Mouse (Mus musculus) cerebellum, adult 8-10 months (tissue): ENCODE data around the gene Grcc10.

Source experiments
- DNase-seq: peaks from one replicate; pipeline ENCODE4 v3.0.0; 2022

Gene Grcc10

GRCm38 (mm10) chr6:124729850-124730705, 11.1 kb downstream of the Grcc10 start:
- DNase-seq = no peak

- DNase-seq = no peak
These were observed 12.6 kb downstream of the Grcc10 start for GRCm38 (mm10) chr6:124728621-124729020.

- DNase-seq = no peak
These were observed 16.7 kb downstream of the Grcc10 start for GRCm38 (mm10) chr6:124724472-124724871.

- DNase-seq = no peak
These were observed 17.6 kb downstream of the Grcc10 start for GRCm38 (mm10) chr6:124723541-124723940.

GRCm38 (mm10) chr6:124722876-124723473, 18.2 kb downstream of the Grcc10 start:
- DNase-seq = no peak

GRCm38 (mm10) chr6:124720904-124721303, 20.3 kb downstream of the Grcc10 start:
- DNase-seq = no peak

DNA sequence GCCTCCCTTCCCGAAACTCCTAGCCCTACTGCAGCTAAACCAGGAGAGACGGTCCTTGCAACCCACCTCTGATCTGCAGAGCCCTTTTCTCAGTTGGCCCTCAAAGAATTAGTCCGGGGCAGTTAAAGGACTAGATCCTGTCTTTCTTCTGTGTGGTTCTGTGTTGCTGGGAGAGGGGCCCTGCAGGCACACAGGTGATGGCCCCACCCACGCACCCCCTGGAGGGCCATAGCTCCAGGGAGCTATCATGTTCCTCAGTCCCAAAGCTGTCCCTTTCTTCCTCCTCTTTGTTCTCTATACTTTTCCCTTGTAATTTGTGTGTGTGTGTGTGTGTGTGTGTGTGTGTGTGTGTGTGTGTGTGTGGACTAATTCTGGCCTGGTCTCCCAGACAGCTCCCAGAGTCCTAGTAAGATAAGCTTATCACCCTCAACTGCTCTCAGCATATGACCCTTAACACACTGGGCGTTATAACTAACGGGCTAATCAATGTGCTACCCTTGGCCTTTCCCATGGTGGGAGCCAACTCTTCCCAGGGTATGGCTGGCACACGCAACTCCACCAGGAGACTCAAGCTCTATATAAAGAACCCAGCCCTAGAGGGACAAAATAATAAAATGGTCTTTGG, 21.7 kb downstream of the Grcc10 start:
- DNase-seq = no peak

GRCm38 (mm10) chr6:124718703-124719102, 22.5 kb downstream of the Grcc10 start:
- DNase-seq = no peak

- DNase-seq = no peak
These were observed 23.2 kb downstream of the Grcc10 start for GRCm38 (mm10) chr6:124717968-124718367.

- no peak for DNase-seq
These were observed 24.2 kb downstream of the Grcc10 start for GRCm38 (mm10) chr6:124716864-124717490.

DNA sequence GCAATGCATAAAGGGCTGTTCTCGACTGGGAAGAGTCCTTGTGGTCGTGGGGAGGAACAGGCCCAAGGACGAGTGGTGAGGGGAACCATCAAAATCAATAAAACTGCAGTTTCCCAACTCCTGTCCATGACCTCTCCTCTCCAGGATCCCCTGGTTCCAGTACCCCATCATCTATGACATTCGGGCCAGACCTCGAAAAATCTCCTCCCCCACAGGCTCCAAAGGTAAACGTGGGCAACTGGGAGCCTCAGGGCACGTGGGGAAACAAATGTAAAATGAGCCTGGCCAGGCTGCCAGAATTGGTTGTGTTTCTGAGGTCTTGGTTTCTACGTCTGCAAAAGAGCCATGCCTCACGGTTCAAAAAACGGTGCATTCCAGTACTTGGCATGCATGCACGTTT, 28.3 kb downstream of the Grcc10 start:
- DNase-seq = no peak

DNA sequence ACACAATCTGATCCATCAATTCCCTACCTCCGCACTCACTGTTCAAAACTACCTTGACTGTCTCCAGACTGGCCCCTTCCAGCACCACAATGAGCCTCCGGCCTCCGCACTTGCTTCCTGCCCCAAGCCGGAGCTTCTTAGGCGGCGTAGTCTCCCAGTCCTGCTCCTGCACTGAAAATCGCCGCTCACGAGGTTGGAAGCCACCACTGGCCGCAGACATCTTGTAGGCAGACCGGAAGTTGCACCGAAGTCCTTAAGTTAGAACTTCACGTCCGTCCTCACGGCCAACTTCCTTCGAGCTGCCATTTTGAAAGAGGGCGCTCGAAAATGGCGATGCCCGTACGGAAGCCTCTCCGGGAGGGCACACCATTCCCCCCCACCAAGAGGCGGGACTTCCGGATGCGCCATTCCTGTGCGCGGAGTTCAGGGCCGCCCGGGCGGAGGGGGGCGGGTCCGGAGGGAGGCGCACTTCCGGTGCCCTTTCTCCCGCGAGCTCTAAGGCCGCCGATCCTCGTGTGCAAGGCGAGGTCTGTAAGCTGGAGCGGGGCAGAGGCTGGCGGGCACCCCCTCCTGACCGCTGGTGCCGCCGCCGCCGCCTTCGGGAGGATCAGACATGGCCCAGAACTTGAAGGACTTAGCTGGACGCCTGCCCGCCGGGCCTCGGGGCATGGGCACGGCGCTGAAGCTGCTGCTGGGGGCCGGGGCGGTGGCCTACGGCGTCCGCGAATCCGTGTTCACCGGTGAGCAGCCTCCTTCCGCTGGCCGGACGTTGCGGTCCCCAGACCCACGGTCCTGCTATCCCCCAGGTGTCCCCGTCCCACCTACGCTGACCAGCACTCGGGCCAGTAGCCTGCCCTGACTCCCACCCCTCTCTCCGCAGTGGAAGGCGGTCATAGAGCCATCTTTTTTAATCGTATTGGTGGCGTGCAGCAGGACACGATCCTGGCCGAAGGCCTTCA, 29.1 kb downstream of the Grcc10 start, which contains the start of the genes Emg1 and Phb2:
Gene Emg1, minus strand, starts transcription at position 355 of the 959 bp plus-strand sequence.
Gene Phb2, plus strand, starts transcription at position 513 of the 959 bp plus-strand sequence.
- peak; percentile 95 for DNase-seq

- DNase-seq = no peak
These were observed 32.8 kb downstream of the Grcc10 start for GRCm38 (mm10) chr6:124708289-124708889.

- no peak for DNase-seq
These were observed 35.0 kb downstream of the Grcc10 start for GRCm38 (mm10) chr6:124706061-124706627.

GRCm38 (mm10) chr6:124704417-124704816, 36.8 kb downstream of the Grcc10 start:
- DNase-seq = no peak

DNA sequence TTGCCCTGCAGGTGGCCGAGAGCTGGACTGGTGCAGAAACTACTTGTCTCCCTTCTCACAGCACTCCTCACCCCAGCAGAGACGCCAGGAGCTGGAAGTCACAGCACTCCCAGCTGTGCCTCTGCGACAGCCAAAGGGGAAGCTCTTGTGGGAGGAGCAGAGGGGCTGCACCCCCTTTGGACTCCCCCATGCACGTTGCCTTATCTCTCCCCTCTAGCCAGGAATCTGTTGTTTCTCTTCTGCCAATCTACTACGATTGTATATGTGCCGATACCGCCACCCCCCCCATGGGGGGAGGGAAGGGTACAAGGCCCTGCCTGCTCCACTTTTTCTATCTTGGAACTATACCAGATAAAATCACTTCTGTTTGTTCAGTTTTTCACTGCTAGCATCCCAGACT, 37.4 kb downstream of the Grcc10 start:
- no peak for DNase-seq

- peak; percentile 63 for DNase-seq
These were observed 38.4 kb downstream of the Grcc10 start for GRCm38 (mm10) chr6:124702784-124703103.

- no peak for DNase-seq
These were observed 38.9 kb downstream of the Grcc10 start for GRCm38 (mm10) chr6:124702102-124702783.

DNA sequence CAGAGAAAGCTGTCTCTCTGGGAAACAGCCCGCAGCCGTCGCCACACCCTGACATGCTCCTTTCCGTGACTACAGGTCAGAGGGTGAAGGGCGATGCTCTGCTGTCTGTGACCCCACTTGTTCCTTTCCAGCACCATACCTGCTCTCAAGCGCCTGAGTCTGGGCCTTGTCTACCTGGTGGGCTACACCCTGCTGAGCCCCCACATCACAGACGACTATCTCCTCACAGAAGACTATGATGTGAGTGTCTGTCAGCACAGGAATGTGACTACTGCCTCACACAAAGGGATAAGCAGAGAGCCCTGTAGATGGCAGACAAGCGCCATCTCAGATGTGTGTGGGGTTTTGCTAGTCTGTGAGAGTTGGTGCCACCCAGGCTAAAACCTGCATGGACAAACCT, 39.8 kb downstream of the Grcc10 start:
- DNase-seq = no peak

DNA sequence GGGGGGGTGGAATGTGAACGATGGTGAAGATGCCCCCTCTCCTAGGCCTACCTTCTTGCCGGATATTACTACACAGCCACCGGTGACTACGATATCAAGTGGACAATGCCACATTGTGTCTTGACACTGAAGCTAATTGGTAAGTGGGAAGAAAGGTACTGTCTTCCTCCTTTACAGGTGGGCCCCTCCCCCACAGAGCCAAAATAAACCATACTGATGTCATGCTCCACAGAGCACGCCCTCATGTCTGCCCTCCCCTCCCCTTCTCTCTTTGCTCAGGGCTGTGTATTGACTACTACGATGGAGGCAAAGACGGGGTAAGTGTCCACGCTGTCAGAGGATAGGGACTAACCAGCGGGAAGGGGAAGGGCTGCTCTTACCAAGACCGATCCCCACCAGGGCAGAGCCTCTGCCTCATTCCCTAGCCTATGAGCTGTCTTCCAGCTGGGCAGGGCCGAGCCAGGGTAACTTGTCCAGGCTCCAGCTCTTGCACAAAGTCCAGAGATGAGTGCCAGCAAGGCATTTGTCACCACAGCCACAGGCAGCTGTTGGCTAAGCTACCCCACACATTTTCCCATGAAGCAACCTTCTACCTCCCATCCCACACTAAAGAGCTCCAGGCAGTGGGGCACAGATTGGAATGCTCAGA, 41.1 kb downstream of the Grcc10 start:
- peak; percentile 41 for DNase-seq
